In genomic region chr17:6972836-6973396, GRCm38 (mm10) we compare ENCODE assay signal across 12 mouse cellular contexts. TPM values are rescaled to one million over a fixed set of nuclear protein-coding genes. Genes with fewer than 3 reads are reported as not detected.
DNase-seq lines count a peak whose midpoint lies in the region; ATAC-seq and TF ChIP-seq lines count a peak whose summit lies in the region.
"Not testable (repeated sequence)": the region's sequence is repeated elsewhere in the genome, so short reads cannot be mapped to it uniquely, and the experiment has no call there.
"Had no signal": no experiment of that assay in that cellular context is flagged by ENCODE, and none has a peak within 500 bp of the region (broad histone marks: within the 10 kb centered on the region; RNA-seq: fewer than 3 reads in every experiment).

No protein-coding gene starts in this region.

- H3K27me3 ChIP-seq in forebrain, embryonic 14.5 days (replicated peaks; ENCODE audit: control insufficient read depth, insufficient read depth, low read length); heart, embryonic 10.5 days (ENCODE audit: insufficient read depth, poor library complexity, severe bottlenecking); lung, embryonic 16.5 days (ENCODE audit: control insufficient read depth, insufficient read depth, low read depth, low read length); midbrain, embryonic 16.5 days (ENCODE audit: control insufficient read depth, insufficient read depth, low read depth, low read length): not testable (repeated sequence)

- H3K4me3 ChIP-seq in forebrain, embryonic 14.5 days (ENCODE audit: low read depth, low read length); heart, embryonic 10.5 days; lung, embryonic 16.5 days (ENCODE audit: low read length); midbrain, embryonic 16.5 days (ENCODE audit: low read depth, low read length): not testable (repeated sequence)

- not testable (repeated sequence) for H3K4me1 ChIP-seq in forebrain, embryonic 14.5 days (ENCODE audit: control insufficient read depth, insufficient read depth, low read length); heart, embryonic 10.5 days; lung, embryonic 16.5 days (replicated peaks; ENCODE audit: control insufficient read depth, insufficient read depth, low read length); midbrain, embryonic 16.5 days (ENCODE audit: control insufficient read depth, insufficient read depth, low read length)

- not testable (repeated sequence) for H3K4me2 ChIP-seq in forebrain, embryonic 14.5 days (ENCODE audit: low read length); lung, embryonic 16.5 days (ENCODE audit: low read depth, low read length); midbrain, embryonic 16.5 days (ENCODE audit: low read length)

- H3K9me3 ChIP-seq in forebrain, embryonic 14.5 days (replicated peaks; ENCODE audit: control insufficient read depth, low read length); heart, embryonic 10.5 days; lung, embryonic 16.5 days (ENCODE audit: control insufficient read depth, low read length); midbrain, embryonic 16.5 days (replicated peaks; ENCODE audit: control insufficient read depth, low read length, poor library complexity, severe bottlenecking): not testable (repeated sequence)

- not testable (repeated sequence) for H3K36me3 ChIP-seq in forebrain, embryonic 14.5 days (ENCODE audit: control insufficient read depth, insufficient read depth, low read length); heart, embryonic 10.5 days; lung, embryonic 16.5 days (ENCODE audit: control insufficient read depth, insufficient read depth, low read length); midbrain, embryonic 16.5 days (ENCODE audit: control insufficient read depth, insufficient read depth, low read length)

- H3K9ac ChIP-seq in forebrain, embryonic 14.5 days (ENCODE audit: low read length); lung, embryonic 16.5 days (ENCODE audit: low read length); midbrain, embryonic 16.5 days (ENCODE audit: low read depth, low read length): not testable (repeated sequence)

- peak; percentile 14 for DNase-seq in brain, embryonic 14.5 days (ENCODE audit: low read depth)
- DNase-seq in forebrain, embryonic 14.5 days (ENCODE audit: low spot score): peak; percentile 15
- DNase-seq in heart, embryonic 10.5 days (ENCODE audit: low spot score): peak; percentile 38

- not testable (repeated sequence) for H3K27ac ChIP-seq in forebrain, embryonic 14.5 days (ENCODE audit: low read depth, low read length); heart, embryonic 10.5 days; lung, embryonic 16.5 days (ENCODE audit: low read length); midbrain, embryonic 16.5 days (ENCODE audit: low read length)

- 36% methylated on average over 3 of the region's 4 CpGs for WGBS in forebrain, embryonic 14.5 days
- 70% methylated on average over 4 of the region's 4 CpGs for WGBS in heart, embryonic 10.5 days
- 48% methylated on average over 4 of the region's 4 CpGs for WGBS in lung, embryonic 16.5 days
- WGBS in midbrain, embryonic 16.5 days: 43% methylated on average over 4 of the region's 4 CpGs

- TF ChIP-seq CTCF in brain, embryonic 14.5 days (IDR thresholded peaks at IDR 0.05; ENCODE audit: borderline replicate concordance, extremely low read depth, insufficient read depth, insufficient read length): not testable (repeated sequence)

- not testable (repeated sequence) for TF ChIP-seq POLR2A in brain, embryonic 14.5 days (IDR thresholded peaks at IDR 0.05; ENCODE audit: borderline replicate concordance, extremely low read depth, insufficient read depth, insufficient read length, poor library complexity, severe bottlenecking)

- ATAC-seq in forebrain, embryonic 14.5 days: not testable (repeated sequence)
- ATAC-seq in lung, embryonic 16.5 days (ENCODE audit: low read depth): peak; percentile 58; the same call in 1 of the 2 replicates
- ATAC-seq in midbrain, embryonic 16.5 days: 0 out of 2 replicates have a peak, but pooled peaks have one; percentile 32

RNA-seq across cellular contexts. Expression of gene Rnaset2b, which starts 2.5 kb away (rescaled TPM):
- polyA plus RNA-seq in brain, embryonic 14.5 days (2012; rRNA removed): 57.3 and 59.0 TPM in 2 replicates
- polyA plus RNA-seq in forebrain, embryonic 14.5 days (2014; fragmentation: Nextera tagmentation; extraction: Ambion mirVana): 93.3 and 108 TPM in 2 replicates
- 205 and 238 TPM in 2 replicates for polyA plus RNA-seq in heart, embryonic 10.5 days (2016; fragmentation: Nextera tagmentation; extraction: Ambion mirVana)
- polyA plus RNA-seq in lung, embryonic 16.5 days (2015; fragmentation: Nextera tagmentation; extraction: Ambion mirVana): 287 and 340 TPM in 2 replicates
- 66.0 and 76.3 TPM in 2 replicates for polyA plus RNA-seq in midbrain, embryonic 16.5 days (2015; fragmentation: Nextera tagmentation; extraction: Ambion mirVana)

RNA-seq across cellular contexts. Expression of gene Gm49721, which starts 5.8 kb away (rescaled TPM):
- 0.48 and 1.1 TPM in 2 replicates for polyA plus RNA-seq in brain, embryonic 14.5 days (2012; rRNA removed)
- polyA plus RNA-seq in forebrain, embryonic 14.5 days (2014; fragmentation: Nextera tagmentation; extraction: Ambion mirVana): 0.40 TPM in 1 of 2 replicates, not detected in the other
- 0.10 and 0.16 TPM in 2 replicates for polyA plus RNA-seq in heart, embryonic 10.5 days (2016; fragmentation: Nextera tagmentation; extraction: Ambion mirVana)
- polyA plus RNA-seq in lung, embryonic 16.5 days (2015; fragmentation: Nextera tagmentation; extraction: Ambion mirVana): 0.33 and 0.52 TPM in 2 replicates
- polyA plus RNA-seq in midbrain, embryonic 16.5 days (2015; fragmentation: Nextera tagmentation; extraction: Ambion mirVana): 0.24 and 0.44 TPM in 2 replicates
- polyA plus RNA-seq: embryonic facial prominence, embryonic 13.5 days; G1E; Patski had no signal

RNA-seq across cellular contexts. Expression of gene Tagap1, which starts 12.0 kb away (rescaled TPM):
- polyA plus RNA-seq in brain, embryonic 14.5 days (2012; rRNA removed): 38.7 and 53.9 TPM in 2 replicates
- 59.8 and 65.3 TPM in 2 replicates for polyA plus RNA-seq in forebrain, embryonic 14.5 days (2014; fragmentation: Nextera tagmentation; extraction: Ambion mirVana)
- 31.0 and 41.8 TPM in 2 replicates for polyA plus RNA-seq in heart, embryonic 10.5 days (2016; fragmentation: Nextera tagmentation; extraction: Ambion mirVana)
- 51.3 and 52.5 TPM in 2 replicates for polyA plus RNA-seq in lung, embryonic 16.5 days (2015; fragmentation: Nextera tagmentation; extraction: Ambion mirVana)
- polyA plus RNA-seq in midbrain, embryonic 16.5 days (2015; fragmentation: Nextera tagmentation; extraction: Ambion mirVana): 51.0 and 56.1 TPM in 2 replicates

RNA-seq across cellular contexts. Expression of gene Rsph3b, which starts 24.4 kb away (rescaled TPM):
- 22.7 and 27.7 TPM in 2 replicates for polyA plus RNA-seq in brain, embryonic 14.5 days (2012; rRNA removed)
- polyA plus RNA-seq in forebrain, embryonic 14.5 days (2014; fragmentation: Nextera tagmentation; extraction: Ambion mirVana): 57.7 and 60.2 TPM in 2 replicates
- polyA plus RNA-seq in heart, embryonic 10.5 days (2016; fragmentation: Nextera tagmentation; extraction: Ambion mirVana): 46.2 and 47.1 TPM in 2 replicates
- 48.9 TPM in 2 replicates for polyA plus RNA-seq in lung, embryonic 16.5 days (2015; fragmentation: Nextera tagmentation; extraction: Ambion mirVana)
- 63.2 and 69.3 TPM in 2 replicates for polyA plus RNA-seq in midbrain, embryonic 16.5 days (2015; fragmentation: Nextera tagmentation; extraction: Ambion mirVana)

RNA-seq across cellular contexts. Expression of gene Gm1604a, which starts 52.5 kb away (rescaled TPM):
- not detected in 2 replicates for polyA plus RNA-seq in brain, embryonic 14.5 days (2012; rRNA removed)
- polyA plus RNA-seq in forebrain, embryonic 14.5 days (2014; fragmentation: Nextera tagmentation; extraction: Ambion mirVana): not detected in 2 replicates
- polyA plus RNA-seq in heart, embryonic 10.5 days (2016; fragmentation: Nextera tagmentation; extraction: Ambion mirVana): not detected in 2 replicates
- not detected in 2 replicates for polyA plus RNA-seq in lung, embryonic 16.5 days (2015; fragmentation: Nextera tagmentation; extraction: Ambion mirVana)
- 0.48 TPM in 1 of 2 replicates, not detected in the other for polyA plus RNA-seq in midbrain, embryonic 16.5 days (2015; fragmentation: Nextera tagmentation; extraction: Ambion mirVana)
- polyA plus RNA-seq: activated CD4-positive, CD25-positive, alpha-beta regulatory T cell, adult 4 months; CD4-positive, CD25-positive, alpha-beta regulatory T cell, adult 4 months; embryonic facial prominence, embryonic 11.5 days; embryonic facial prominence, embryonic 13.5 days; forebrain, embryonic 11.5 days; G1E; Patski had no signal
